Mouse (Mus musculus): ENCODE measurements at regions not wholly inside any gene's neighbourhood (a gene's known extent, or its start where the extent isn't known, plus 50 kb on each side); places are given as distances from the start of the nearest gene placed in this dataset.
A peak's percentile ranks its signal among the peaks of the same experiment; 100 is the strongest.

DNA sequence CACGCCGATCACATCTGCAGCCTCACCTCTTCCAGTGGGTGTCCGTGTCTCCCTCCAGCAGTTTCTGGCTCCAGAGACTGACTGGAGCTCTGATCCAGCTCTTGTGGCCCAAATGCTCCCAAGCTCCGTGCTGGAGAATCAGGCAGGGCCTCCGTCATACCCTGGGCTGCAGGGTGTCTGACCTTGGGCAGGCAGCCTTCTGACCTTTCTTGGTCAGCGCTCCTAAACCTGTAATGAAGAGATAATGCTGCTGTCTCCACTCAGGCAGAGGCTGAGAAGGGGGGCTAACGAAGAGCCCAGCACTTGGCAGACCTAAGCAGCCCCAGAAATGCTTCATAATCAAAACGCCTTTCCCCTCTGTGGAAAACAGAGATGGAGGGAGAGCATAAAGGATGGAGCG is 89.9 kb upstream of the Mef2a start:
- H3K9me3 ChIP-seq (replicated peaks): no peaks in the 10 kb centered on the region
- WGBS: 31% methylated on average over 9 of the region's 9 CpGs

DNA sequence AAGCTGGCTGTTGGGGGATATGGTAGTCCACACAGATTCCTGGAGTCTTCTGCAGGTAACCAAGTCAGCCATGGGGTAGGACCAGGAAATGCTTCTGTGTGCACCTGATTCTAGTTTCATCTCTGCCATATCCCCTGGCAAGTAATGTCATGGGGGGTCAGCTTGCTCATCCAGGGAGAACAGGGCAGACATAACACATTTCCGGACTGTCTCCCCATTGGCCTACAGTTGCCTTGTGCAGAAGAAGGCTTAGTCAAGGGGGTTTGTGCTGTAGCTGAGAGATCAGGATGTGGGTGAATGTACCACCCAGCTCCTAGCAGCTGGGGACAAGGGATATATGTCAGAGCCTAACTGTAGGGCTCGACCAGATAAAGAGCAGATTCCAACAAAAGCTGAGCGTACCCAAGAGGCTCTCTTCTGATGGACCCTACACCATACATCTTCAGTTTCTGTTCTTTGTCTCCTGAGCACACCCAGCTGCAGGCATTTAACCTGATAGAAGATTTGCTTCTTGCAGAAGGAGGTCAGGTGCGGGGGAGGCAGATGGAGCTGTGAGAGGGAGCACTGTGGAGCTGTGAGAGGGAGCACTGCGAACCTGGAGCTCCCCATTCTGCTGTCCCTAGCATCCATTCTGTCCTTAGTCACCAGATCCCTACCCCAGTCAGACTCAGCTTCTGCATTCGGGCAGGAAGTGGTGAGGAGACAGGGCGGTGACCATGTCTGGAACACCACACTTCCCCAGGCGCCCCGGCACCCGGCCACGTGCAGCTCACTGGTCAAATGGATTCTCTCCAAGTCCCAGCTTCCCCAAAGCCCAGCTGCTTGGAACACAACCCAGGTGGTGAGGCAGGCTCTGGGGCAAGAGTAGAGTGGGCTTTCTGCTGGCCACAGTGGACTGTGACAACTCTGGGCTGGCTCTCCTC is 88.9 kb upstream of the Mef2a start:
- Histone ChIP-seq H3K27me3 (no peaks in the 10 kb centered on the region; the same call in 1 of the 2 replicates), H3K9ac (no peak overlapping the region), H3K4me3 (no peak overlapping the region), H3K36me3 (no peaks in the 10 kb centered on the region), H3K4me2 (replicated peaks) (no peak overlapping the region), H3K27ac (no peak overlapping the region), H3K4me1 (peaks cover 19% of the 10 kb centered on the region), H3K9me3 (replicated peaks) (no peaks in the 10 kb centered on the region)
- ATAC-seq (ENCODE audit: low FRiP score): no peak
- WGBS: 90% methylated on average over 11 of the region's 11 CpGs

More for the DNA sequence above, 89.9 kb upstream of the Mef2a start:
- no peak overlapping the region; the same call in 1 of the 2 replicates for H3K9ac ChIP-seq
- no peaks in the 10 kb centered on the region for H3K27me3 ChIP-seq
- H3K36me3 ChIP-seq: no peaks in the 10 kb centered on the region
- H3K4me1 ChIP-seq: peaks cover 19% of the 10 kb centered on the region
- no peak overlapping the region for H3K27ac ChIP-seq
- no peak overlapping the region for H3K4me2 ChIP-seq (replicated peaks)
- peak; percentile 46; the same call in 1 of the 2 replicates for ATAC-seq (ENCODE audit: low FRiP score)
- H3K4me3 ChIP-seq: no peak overlapping the region

GRCm38 (mm10) chr7:67459810-67460209 is 87.2 kb upstream of the Mef2a start:
- Histone ChIP-seq H3K4me1 (peaks cover 19% of the 10 kb centered on the region), H3K36me3 (no peaks in the 10 kb centered on the region), H3K4me3 (no peak overlapping the region), H3K9me3 (replicated peaks) (no peaks in the 10 kb centered on the region), H3K4me2 (replicated peaks) (no peak overlapping the region), H3K27ac (no peak overlapping the region), H3K9ac (no peak overlapping the region), H3K27me3 (no peaks in the 10 kb centered on the region; the same call in 1 of the 2 replicates)
- ATAC-seq (ENCODE audit: low FRiP score): no peak
- 69% methylated on average over 10 of the region's 10 CpGs for WGBS

- H3K9ac ChIP-seq: no peak overlapping the region
- 96% methylated on average over 9 of the region's 9 CpGs for WGBS
- H3K4me1 ChIP-seq: peaks cover 19% of the 10 kb centered on the region
- H3K4me2 ChIP-seq (replicated peaks): no peak overlapping the region
- no peak overlapping the region for H3K27ac ChIP-seq
- no peak overlapping the region for H3K4me3 ChIP-seq
- no peaks in the 10 kb centered on the region for H3K36me3 ChIP-seq
- no peak for ATAC-seq (ENCODE audit: low FRiP score)
- no peaks in the 10 kb centered on the region for H3K9me3 ChIP-seq (replicated peaks)
- H3K27me3 ChIP-seq: no peaks in the 10 kb centered on the region; the same call in 1 of the 2 replicates
Observed at GRCm38 (mm10) chr7:67459209-67459608, 86.6 kb upstream of the Mef2a start.

- no peaks in the 10 kb centered on the region; the same call in 1 of the 2 replicates for H3K27me3 ChIP-seq
- H3K36me3 ChIP-seq: no peaks in the 10 kb centered on the region
- WGBS: 84% methylated on average over 4 of the region's 4 CpGs
- peaks cover 13% of the 10 kb centered on the region for H3K4me1 ChIP-seq
- H3K4me2 ChIP-seq (replicated peaks): no peak overlapping the region
- no peak overlapping the region for H3K9ac ChIP-seq
- no peak overlapping the region for H3K27ac ChIP-seq
- H3K9me3 ChIP-seq (replicated peaks): no peaks in the 10 kb centered on the region
- no peak for ATAC-seq (ENCODE audit: low FRiP score)
- no peak overlapping the region for H3K4me3 ChIP-seq
Observed at GRCm38 (mm10) chr7:67458640-67459039, 86.0 kb upstream of the Mef2a start.

- H3K27ac ChIP-seq: no peak overlapping the region
- no peak overlapping the region for H3K4me3 ChIP-seq
- no peaks in the 10 kb centered on the region for H3K9me3 ChIP-seq (replicated peaks)
- H3K36me3 ChIP-seq: no peaks in the 10 kb centered on the region
- no peak overlapping the region for H3K4me2 ChIP-seq (replicated peaks)
- H3K9ac ChIP-seq: no peak overlapping the region
- WGBS: 92% methylated on average over 1 of the region's 1 CpGs
- H3K4me1 ChIP-seq: peaks cover 6% of the 10 kb centered on the region
- no peaks in the 10 kb centered on the region; the same call in 1 of the 2 replicates for H3K27me3 ChIP-seq
- no peak for ATAC-seq (ENCODE audit: low FRiP score)
Observed at GRCm38 (mm10) chr7:67457898-67458297, 85.2 kb upstream of the Mef2a start.

DNA sequence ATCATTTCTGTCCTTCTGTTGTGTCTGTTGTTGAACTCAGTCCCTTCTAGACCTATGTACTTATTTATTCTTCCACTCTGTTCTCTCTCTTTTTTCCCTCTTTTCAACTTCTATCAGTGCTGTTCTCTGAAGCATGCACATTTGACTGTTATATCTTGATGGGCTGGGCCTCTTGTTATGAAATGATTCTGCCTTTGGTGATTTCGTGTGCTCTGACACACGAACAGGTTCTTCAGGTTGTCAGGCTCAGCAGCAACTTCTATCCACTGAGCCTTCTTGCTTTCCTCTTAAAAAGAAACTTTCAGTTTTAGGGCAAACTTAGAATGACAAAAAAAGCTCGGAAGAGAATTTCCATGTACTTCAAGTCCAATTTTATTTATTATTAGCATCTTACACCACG is 83.4 kb upstream of the Mef2a start:
- Histone ChIP-seq H3K9ac (no peak overlapping the region), H3K4me1 (no peaks in the 10 kb centered on the region), H3K4me2 (replicated peaks) (no peak overlapping the region), H3K4me3 (no peak overlapping the region), H3K9me3 (replicated peaks) (no peaks in the 10 kb centered on the region), H3K27me3 (no peaks in the 10 kb centered on the region; the same call in 1 of the 2 replicates), H3K27ac (no peak overlapping the region), H3K36me3 (no peaks in the 10 kb centered on the region)
- WGBS: 92% methylated on average over 4 of the region's 4 CpGs
- ATAC-seq (ENCODE audit: low FRiP score): no peak

DNA sequence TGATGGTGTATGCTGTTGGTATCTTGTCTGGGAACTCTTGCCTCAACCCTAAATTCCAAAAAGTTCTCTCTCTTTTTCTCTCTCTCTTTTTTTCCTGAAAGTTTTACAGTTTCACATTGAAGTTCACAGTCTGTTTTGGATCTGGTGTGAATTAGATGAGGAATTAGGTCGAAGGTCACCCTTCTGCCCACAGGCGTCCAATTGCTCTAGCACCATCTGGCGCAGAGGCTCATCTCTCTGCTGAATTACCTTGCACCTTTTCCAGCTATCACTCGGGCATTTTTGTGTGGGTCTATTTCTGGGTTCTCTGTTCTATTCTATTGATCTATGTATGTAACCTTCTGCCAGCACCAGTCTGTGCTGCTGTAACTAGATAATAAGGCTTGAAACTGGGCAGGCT is 81.8 kb upstream of the Mef2a start:
- Histone ChIP-seq H3K27me3 (no peaks in the 10 kb centered on the region; the same call in 1 of the 2 replicates), H3K4me3 (no peak overlapping the region), H3K4me2 (replicated peaks) (no peak overlapping the region), H3K36me3 (no peaks in the 10 kb centered on the region), H3K9ac (no peak overlapping the region), H3K9me3 (replicated peaks) (no peaks in the 10 kb centered on the region), H3K27ac (no peak overlapping the region), H3K4me1 (no peaks in the 10 kb centered on the region)
- WGBS: 68% methylated on average over 4 of the region's 4 CpGs
- no peak for ATAC-seq (ENCODE audit: low FRiP score)

DNA sequence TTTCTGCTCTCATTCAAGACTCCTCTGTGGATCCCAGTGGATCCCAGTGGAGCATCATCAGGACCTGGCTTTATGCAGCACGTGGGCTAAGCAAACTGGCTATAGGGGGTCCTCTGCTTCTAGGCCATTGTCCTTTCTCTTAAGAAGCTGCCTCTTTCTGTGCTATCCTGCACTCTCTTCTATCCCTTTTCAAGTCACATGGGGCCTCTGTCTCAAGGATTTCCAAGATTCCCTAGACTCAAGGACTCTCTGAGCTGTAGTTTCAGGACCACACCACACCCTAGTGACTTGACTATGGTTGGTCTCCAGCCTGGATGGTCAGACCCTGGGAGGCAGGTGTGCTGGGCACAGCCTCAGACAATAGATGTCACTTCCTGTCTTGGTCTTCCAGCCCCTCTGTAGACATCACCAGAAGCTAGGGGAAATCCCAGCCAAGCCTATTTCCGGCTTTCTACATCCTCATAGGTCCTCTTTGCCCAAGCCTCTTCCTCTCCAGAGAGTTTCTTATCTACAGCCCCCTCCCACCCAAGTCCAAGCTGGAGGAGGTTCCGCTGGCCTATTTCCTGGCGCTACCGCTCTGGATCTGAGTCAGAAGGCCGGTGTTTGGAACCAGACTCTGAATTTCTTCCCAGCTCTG is 78.6 kb upstream of the Mef2a start:
- no peaks in the 10 kb centered on the region for H3K9me3 ChIP-seq (replicated peaks)
- H3K4me1 ChIP-seq: peaks cover 4% of the 10 kb centered on the region
- WGBS: 88% methylated on average over 6 of the region's 6 CpGs
- H3K27me3 ChIP-seq: no peaks in the 10 kb centered on the region
- H3K27ac ChIP-seq: no peak overlapping the region
- ATAC-seq (ENCODE audit: low FRiP score): no peak
- no peak overlapping the region for H3K4me3 ChIP-seq
- H3K9ac ChIP-seq: no peak overlapping the region
- no peaks in the 10 kb centered on the region for H3K36me3 ChIP-seq
- no peak overlapping the region for H3K4me2 ChIP-seq (replicated peaks)

- H3K9ac ChIP-seq: no peak overlapping the region
- no peak overlapping the region for H3K4me3 ChIP-seq
- WGBS: 81% methylated on average over 9 of the region's 9 CpGs
- H3K27ac ChIP-seq: no peak overlapping the region
- no peaks in the 10 kb centered on the region for H3K27me3 ChIP-seq
- no peaks in the 10 kb centered on the region for H3K9me3 ChIP-seq (replicated peaks)
- no peak for ATAC-seq (ENCODE audit: low FRiP score)
- H3K36me3 ChIP-seq: no peaks in the 10 kb centered on the region
- no peak overlapping the region for H3K4me2 ChIP-seq (replicated peaks)
- H3K4me1 ChIP-seq: peaks cover 45% of the 10 kb centered on the region
Observed at GRCm38 (mm10) chr7:67446606-67447005, 73.9 kb upstream of the Mef2a start.

- H3K27me3 ChIP-seq: no peaks in the 10 kb centered on the region
- H3K4me1 ChIP-seq: peaks cover 45% of the 10 kb centered on the region
- no peaks in the 10 kb centered on the region for H3K9me3 ChIP-seq (replicated peaks)
- peak; percentile 41 for ATAC-seq (ENCODE audit: low FRiP score)
- H3K9ac ChIP-seq: 0 out of 2 replicates have a peak overlapping the region, but pooled peaks have one; percentile 47
- WGBS: 16% methylated on average over 12 of the region's 12 CpGs
- H3K27ac ChIP-seq: peak overlapping the region; percentile 53
- H3K36me3 ChIP-seq: no peaks in the 10 kb centered on the region
- no peak overlapping the region for H3K4me3 ChIP-seq
- H3K4me2 ChIP-seq (replicated peaks): peak overlapping the region; percentile 26
Observed at GRCm38 (mm10) chr7:67445203-67446041, 72.8 kb upstream of the Mef2a start.

DNA sequence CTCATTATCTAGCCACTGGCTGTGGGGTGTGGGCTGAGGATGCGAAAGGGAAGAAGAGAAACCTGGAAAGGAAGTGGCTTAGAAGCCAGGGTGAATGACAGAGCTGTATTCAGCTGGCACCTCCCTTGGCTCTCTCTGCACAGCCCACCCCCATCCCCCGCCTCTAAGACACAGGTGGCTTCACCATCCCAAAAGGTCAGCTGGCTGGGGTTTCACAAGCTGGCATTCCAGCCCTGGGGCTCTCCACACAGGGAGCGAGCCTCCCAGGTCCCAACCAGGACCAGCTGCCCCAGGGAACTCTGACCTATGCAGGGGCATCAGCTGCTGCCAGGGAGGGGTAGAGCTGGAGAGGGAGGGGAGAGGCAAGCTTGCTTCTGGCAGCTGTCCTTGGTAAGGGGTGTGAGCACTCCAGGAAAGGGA is 71.9 kb upstream of the Mef2a start:
- H3K4me1 ChIP-seq: peaks cover 45% of the 10 kb centered on the region
- ATAC-seq (ENCODE audit: low FRiP score): peak; percentile 62
- no peak overlapping the region for H3K4me2 ChIP-seq (replicated peaks)
- no peaks in the 10 kb centered on the region for H3K9me3 ChIP-seq (replicated peaks)
- H3K36me3 ChIP-seq: no peaks in the 10 kb centered on the region
- H3K4me3 ChIP-seq: no peak overlapping the region
- 48% methylated on average over 3 of the region's 3 CpGs for WGBS
- H3K27ac ChIP-seq: 0 out of 2 replicates have a peak overlapping the region, but pooled peaks have one; percentile 44
- H3K9ac ChIP-seq: no peak overlapping the region
- no peaks in the 10 kb centered on the region for H3K27me3 ChIP-seq
